In genomic region chr17:26112751-26113150, GRCm38 (mm10) we compare ENCODE assay signal across 8 mouse cellular contexts. TPM values are rescaled to one million over a fixed set of nuclear protein-coding genes. Genes with fewer than 3 reads are reported as not detected.
DNase-seq lines count a peak whose midpoint lies in the region; ATAC-seq and TF ChIP-seq lines count a peak whose summit lies in the region.

No protein-coding gene starts in this region.

- H3K36me3 ChIP-seq in kidney, embryonic 16.5 days (ENCODE audit: insufficient read depth, low read length) = no peaks in the 10 kb centered on the region
- H3K36me3 ChIP-seq in embryonic facial prominence, embryonic 10.5 days (replicated peaks) = no peaks in the 10 kb centered on the region
- H3K36me3 ChIP-seq in midbrain, postnatal 0 days (ENCODE audit: insufficient read depth, low read length) = no peaks in the 10 kb centered on the region

- DNase-seq in kidney, adult 9 months = no peak
- no peak for DNase-seq in embryonic facial prominence, embryonic 10.5 days (ENCODE audit: low spot score)
- no peak for DNase-seq in midbrain, postnatal 0 days (ENCODE audit: low spot score)
- no peak for DNase-seq in thymus, postnatal 25 days
- DNase-seq in adrenal gland, adult 8-10 months = no peak

- WGBS in kidney, embryonic 16.5 days = 18% methylated on average over 14 of the region's 14 CpGs
- 18% methylated on average over 14 of the region's 14 CpGs for WGBS in embryonic facial prominence, embryonic 10.5 days
- WGBS in midbrain, postnatal 0 days = 18% methylated on average over 14 of the region's 14 CpGs

- H3K4me3 ChIP-seq in kidney, embryonic 16.5 days (ENCODE audit: low read length) = peak overlapping the region; percentile 69
- H3K4me3 ChIP-seq in embryonic facial prominence, embryonic 10.5 days = peak overlapping the region; percentile 81
- peak overlapping the region; percentile 74 for H3K4me3 ChIP-seq in midbrain, postnatal 0 days (ENCODE audit: low read depth, low read length)

- H3K9ac ChIP-seq in kidney, embryonic 16.5 days (replicated peaks; ENCODE audit: low read length) = no peak overlapping the region; the same call in 1 of the 2 replicates
- peak overlapping the region; percentile 88 for H3K9ac ChIP-seq in midbrain, postnatal 0 days (replicated peaks; ENCODE audit: low read length, poor library complexity, severe bottlenecking)

- no peak overlapping the region for H3K27ac ChIP-seq in kidney, embryonic 16.5 days (ENCODE audit: low read length)
- H3K27ac ChIP-seq in embryonic facial prominence, embryonic 10.5 days (replicated peaks) = no peak overlapping the region
- H3K27ac ChIP-seq in midbrain, postnatal 0 days (ENCODE audit: low read depth, low read length) = no peak overlapping the region

- peaks cover 56% of the 10 kb centered on the region for H3K27me3 ChIP-seq in kidney, embryonic 16.5 days (ENCODE audit: insufficient read depth, low read length)
- H3K27me3 ChIP-seq in embryonic facial prominence, embryonic 10.5 days (replicated peaks; ENCODE audit: low read depth, poor library complexity, severe bottlenecking) = peaks cover 89% of the 10 kb centered on the region
- peaks cover 28% of the 10 kb centered on the region; the same call in 1 of the 2 replicates for H3K27me3 ChIP-seq in midbrain, postnatal 0 days (ENCODE audit: insufficient read depth, low read length)

- TF ChIP-seq CTCF in midbrain, postnatal 0 days (IDR thresholded peaks at IDR 0.05) = no peak

- H3K4me1 ChIP-seq in kidney, embryonic 16.5 days (ENCODE audit: insufficient read depth, low read length) = peaks cover 26% of the 10 kb centered on the region
- peaks cover 26% of the 10 kb centered on the region for H3K4me1 ChIP-seq in embryonic facial prominence, embryonic 10.5 days
- H3K4me1 ChIP-seq in midbrain, postnatal 0 days (ENCODE audit: insufficient read depth, low read length) = no peaks in the 10 kb centered on the region

- H3K4me2 ChIP-seq in kidney, embryonic 16.5 days (replicated peaks; ENCODE audit: low read depth, low read length) = peak overlapping the region; percentile 92
- peak overlapping the region; percentile 93 for H3K4me2 ChIP-seq in midbrain, postnatal 0 days (ENCODE audit: low read depth, low read length, poor library complexity, severe bottlenecking)

- no peaks in the 10 kb centered on the region for H3K9me3 ChIP-seq in kidney, embryonic 16.5 days (ENCODE audit: low read length)
- no peaks in the 10 kb centered on the region for H3K9me3 ChIP-seq in embryonic facial prominence, embryonic 10.5 days
- H3K9me3 ChIP-seq in midbrain, postnatal 0 days (ENCODE audit: low read length) = no peaks in the 10 kb centered on the region

- ATAC-seq in kidney, embryonic 16.5 days (ENCODE audit: low FRiP score, low TSS enrichment) = no peak
- ATAC-seq in inflammation-experienced regulatory T-cells, adult 6 months = peak; percentile 26
- no peak for ATAC-seq in midbrain, postnatal 0 days (ENCODE audit: low FRiP score)
- ATAC-seq in megakaryocyte-erythroid progenitor cell, adult 5-6 weeks (replicated peaks; ENCODE audit: low FRiP score, low TSS enrichment, poor library complexity, severe bottlenecking) = no peak

RNA-seq across cellular contexts. Expression of gene Tmem8, which starts 0.3 kb away (rescaled TPM):
- 6.5 and 7.1 TPM in 2 replicates for polyA plus RNA-seq in kidney, embryonic 16.5 days (2015; fragmentation: Nextera tagmentation; extraction: Ambion mirVana)
- 1.2 TPM in 2 replicates for polyA plus RNA-seq in embryonic facial prominence, embryonic 10.5 days (2016; fragmentation: Nextera tagmentation; extraction: Ambion mirVana)
- polyA plus RNA-seq in inflammation-experienced regulatory T-cells, adult 6 months (2017; shearing (Covaris generic)) = 1 to 10 TPM; 6.0 to 8.5 (median 6.3) TPM
- 9.0 and 9.5 TPM in 2 replicates for total RNA-seq in midbrain, postnatal 0 days (2014; rRNA removed)
- polyA plus RNA-seq in midbrain, postnatal 0 days (2015; fragmentation: Nextera tagmentation; extraction: Ambion mirVana) = 3.5 TPM in 2 replicates
- total RNA-seq in megakaryocyte-erythroid progenitor cell, adult 5-6 weeks (2014; fragmentation: Nextera tagmentation) = 38.1 and 41.1 TPM in 2 replicates
- 6.0 and 18.4 TPM in 2 replicates for total RNA-seq in megakaryocyte-erythroid progenitor cell, adult 5-6 weeks (2017)
- 10 to 100 TPM in 3 of 4 experiments, 1 to 10 TPM in 1; 7.8 to 14.9 (median 12.0) TPM for total RNA-seq in adrenal gland, adult 8-10 months (2022)

RNA-seq across cellular contexts. Expression of gene Mrpl28, which starts 10.5 kb away (rescaled TPM):
- 216 and 238 TPM in 2 replicates for polyA plus RNA-seq in kidney, embryonic 16.5 days (2015; fragmentation: Nextera tagmentation; extraction: Ambion mirVana)
- 289 and 299 TPM in 2 replicates for polyA plus RNA-seq in embryonic facial prominence, embryonic 10.5 days (2016; fragmentation: Nextera tagmentation; extraction: Ambion mirVana)
- 100 to 1,000 TPM in 2 of 3 experiments, 10 to 100 TPM in 1; 94.6 to 150 (median 125) TPM for polyA plus RNA-seq in inflammation-experienced regulatory T-cells, adult 6 months (2017; shearing (Covaris generic))
- total RNA-seq in midbrain, postnatal 0 days (2014; rRNA removed) = 95.0 and 117 TPM in 2 replicates
- 165 and 179 TPM in 2 replicates for polyA plus RNA-seq in midbrain, postnatal 0 days (2015; fragmentation: Nextera tagmentation; extraction: Ambion mirVana)
- total RNA-seq in megakaryocyte-erythroid progenitor cell, adult 5-6 weeks (2014; fragmentation: Nextera tagmentation) = 116 and 152 TPM in 2 replicates
- 30.1 and 63.1 TPM in 2 replicates for total RNA-seq in megakaryocyte-erythroid progenitor cell, adult 5-6 weeks (2017)
- 10 to 100 TPM; 96.1 to 98.0 (median 96.8) TPM for total RNA-seq in adrenal gland, adult 8-10 months (2022)

RNA-seq across cellular contexts. Expression of gene Nme4, which starts 17.3 kb away (rescaled TPM):
- polyA plus RNA-seq in kidney, embryonic 16.5 days (2015; fragmentation: Nextera tagmentation; extraction: Ambion mirVana) = 103 and 112 TPM in 2 replicates
- 145 and 159 TPM in 2 replicates for polyA plus RNA-seq in embryonic facial prominence, embryonic 10.5 days (2016; fragmentation: Nextera tagmentation; extraction: Ambion mirVana)
- 1 to 10 TPM in 1 of 3 experiments, under 1 TPM in 2; 0.39 to 1.0 (median 0.52) TPM for polyA plus RNA-seq in inflammation-experienced regulatory T-cells, adult 6 months (2017; shearing (Covaris generic))
- 6.4 and 7.7 TPM in 2 replicates for total RNA-seq in midbrain, postnatal 0 days (2014; rRNA removed)
- polyA plus RNA-seq in midbrain, postnatal 0 days (2015; fragmentation: Nextera tagmentation; extraction: Ambion mirVana) = 9.2 and 10.2 TPM in 2 replicates
- total RNA-seq in megakaryocyte-erythroid progenitor cell, adult 5-6 weeks (2014; fragmentation: Nextera tagmentation) = 103 and 104 TPM in 2 replicates
- 70.5 and 80.3 TPM in 2 replicates for total RNA-seq in megakaryocyte-erythroid progenitor cell, adult 5-6 weeks (2017)
- 10 to 100 TPM in 1 of 4 experiments, 1 to 10 TPM in 3; 2.1 to 10.4 (median 6.0) TPM for total RNA-seq in adrenal gland, adult 8-10 months (2022)

RNA-seq across cellular contexts. Expression of gene Decr2, which starts 22.6 kb away (rescaled TPM):
- polyA plus RNA-seq in kidney, embryonic 16.5 days (2015; fragmentation: Nextera tagmentation; extraction: Ambion mirVana) = 46.9 and 52.3 TPM in 2 replicates
- 29.1 and 30.1 TPM in 2 replicates for polyA plus RNA-seq in embryonic facial prominence, embryonic 10.5 days (2016; fragmentation: Nextera tagmentation; extraction: Ambion mirVana)
- 10 to 100 TPM; 14.2 to 26.5 (median 21.7) TPM for polyA plus RNA-seq in inflammation-experienced regulatory T-cells, adult 6 months (2017; shearing (Covaris generic))
- 38.0 and 41.1 TPM in 2 replicates for total RNA-seq in midbrain, postnatal 0 days (2014; rRNA removed)
- 42.3 and 44.4 TPM in 2 replicates for polyA plus RNA-seq in midbrain, postnatal 0 days (2015; fragmentation: Nextera tagmentation; extraction: Ambion mirVana)
- total RNA-seq in megakaryocyte-erythroid progenitor cell, adult 5-6 weeks (2014; fragmentation: Nextera tagmentation) = 6.8 and 7.7 TPM in 2 replicates
- 5.6 and 7.8 TPM in 2 replicates for total RNA-seq in megakaryocyte-erythroid progenitor cell, adult 5-6 weeks (2017)
- total RNA-seq in adrenal gland, adult 8-10 months (2022) = 10 to 100 TPM; 23.0 to 26.8 (median 24.2) TPM

RNA-seq across cellular contexts. Expression of gene Axin1, which starts 25.7 kb away (rescaled TPM):
- polyA plus RNA-seq in kidney, embryonic 16.5 days (2015; fragmentation: Nextera tagmentation; extraction: Ambion mirVana) = 8.3 and 11.7 TPM in 2 replicates
- 9.5 and 12.4 TPM in 2 replicates for polyA plus RNA-seq in embryonic facial prominence, embryonic 10.5 days (2016; fragmentation: Nextera tagmentation; extraction: Ambion mirVana)
- 10 to 100 TPM; 10.3 to 11.0 (median 10.9) TPM for polyA plus RNA-seq in inflammation-experienced regulatory T-cells, adult 6 months (2017; shearing (Covaris generic))
- total RNA-seq in midbrain, postnatal 0 days (2014; rRNA removed) = 27.2 and 30.0 TPM in 2 replicates
- polyA plus RNA-seq in midbrain, postnatal 0 days (2015; fragmentation: Nextera tagmentation; extraction: Ambion mirVana) = 18.5 and 21.0 TPM in 2 replicates
- 29.2 and 32.1 TPM in 2 replicates for total RNA-seq in megakaryocyte-erythroid progenitor cell, adult 5-6 weeks (2014; fragmentation: Nextera tagmentation)
- total RNA-seq in megakaryocyte-erythroid progenitor cell, adult 5-6 weeks (2017) = 39.9 and 208 TPM in 2 replicates
- 10 to 100 TPM; 42.6 to 52.2 (median 46.2) TPM for total RNA-seq in adrenal gland, adult 8-10 months (2022)
